Mouse (Mus musculus) stomach, embryonic 16.5 days (tissue): Measurements from ENCODE around the gene Gpr179. TPM values are rescaled to one million over a fixed set of nuclear protein-coding genes. Genes with fewer than 3 reads are reported as not detected.
A peak's percentile ranks its signal among the peaks of the same experiment; 100 is the strongest.

Experiments used
- ATAC-seq: fragments of 200-750 bp; cut with Nextera tagmentation; 2 replicates; pipeline ENCODE4 v1.8.0; 2017; ENCODE audit warnings: moderate number of reproducible peaks, moderate TSS enrichment; ENCODE audit not compliant: insufficient read depth, low FRiP score
- H3K27ac ChIP-seq: fragments of 300-500 bp; sonication (generic); 2 replicates; pipeline ENCODE4 v1.5.1; 2014; ENCODE audit warnings: low read length
- H3K27me3 ChIP-seq: fragments of 300-500 bp; sonication (generic); 2 replicates; pipeline ENCODE4 v1.6.1; 2014; ENCODE audit warnings: low read length, control low read depth, mixed read lengths; ENCODE audit not compliant: control insufficient read depth, insufficient read depth
- H3K36me3 ChIP-seq: fragments of 300-500 bp; sonication (generic); 2 replicates; pipeline ENCODE4 v1.6.1; 2014; ENCODE audit warnings: low read length; ENCODE audit not compliant: control insufficient read depth, insufficient read depth
- H3K4me1 ChIP-seq: fragments of 300-500 bp; sonication (generic); 2 replicates; pipeline ENCODE4 v1.6.1; 2014; ENCODE audit warnings: low read length, control low read depth, mixed read lengths; ENCODE audit not compliant: control insufficient read depth, insufficient read depth
- H3K4me2 ChIP-seq: fragments of 300-500 bp; sonication (generic); 2 replicates; pipeline ENCODE4 v1.6.1; 2014; ENCODE audit warnings: low read depth, low read length, mixed read lengths
- H3K4me3 ChIP-seq: fragments of 300-500 bp; sonication (generic); replicated peaks from 2 replicates; pipeline ENCODE4 v1.5.1; 2014; ENCODE audit warnings: mild to moderate bottlenecking, low read length
- H3K9ac ChIP-seq: fragments of 300-500 bp; sonication (generic); 2 replicates; pipeline ENCODE4 v1.6.1; 2014; ENCODE audit warnings: low read length
- H3K9me3 ChIP-seq: fragments of 300-500 bp; sonication (generic); replicated peaks from 2 replicates; pipeline ENCODE4 v1.6.1; 2016; ENCODE audit warnings: low read length, control low read depth; ENCODE audit not compliant: control insufficient read depth
- WGBS: fragments of 180-500 bp; shearing (Covaris S2); extraction: QIAGEN DNeasy Blood & Tissue Kit; methylation state at CpG from one replicate; pipeline ENCODE4 v1.1.7; 2014; 5-methylcytosine and 5-hydroxymethylcytosine counted together
- polyA plus RNA-seq: library from polyadenylated mRNA; unstranded; fragments of >200 nt; fragmentation: Nextera tagmentation; extraction: Ambion mirVana; gene quantifications from 2 replicates; pipeline ENCODE4 v1.2.1, GENCODE M21; 2015

Gene Gpr179
- polyA plus RNA-seq, 1 experiment from 2014 or later: 0.25 TPM

- WGBS: 52% methylated on average over 10 of the region's 10 CpGs
- Histone ChIP-seq H3K36me3 (no peaks in the 10 kb centered on the region), H3K27me3 (no peaks in the 10 kb centered on the region), H3K4me3 (no peak overlapping the region), H3K27ac (no peak overlapping the region), H3K9ac (no peak overlapping the region), H3K4me1 (peaks cover 16% of the 10 kb centered on the region), H3K4me2 (no peak overlapping the region), H3K9me3 (no peaks in the 10 kb centered on the region)
- ATAC-seq: no peak
Observed at GRCm38 (mm10) chr11:97345446-97345845, 6.4 kb downstream of the Gpr179 start.

- Histone ChIP-seq H3K4me3 (no peak overlapping the region), H3K9me3 (no peaks in the 10 kb centered on the region), H3K27ac (no peak overlapping the region), H3K27me3 (no peaks in the 10 kb centered on the region), H3K4me1 (peaks cover 12% of the 10 kb centered on the region), H3K36me3 (no peaks in the 10 kb centered on the region), H3K4me2 (0 out of 2 replicates have a peak overlapping the region, but pooled peaks have one; percentile 19), H3K9ac (peak overlapping the region; percentile 36; the same call in 1 of the 2 replicates)
- WGBS: 22% methylated on average over 17 of the region's 17 CpGs
- peak; percentile 42; the same call in 1 of the 2 replicates for ATAC-seq
Observed at GRCm38 (mm10) chr11:97343619-97344018, 8.3 kb downstream of the Gpr179 start.

- Histone ChIP-seq H3K27me3 (no peaks in the 10 kb centered on the region), H3K4me2 (no peak overlapping the region), H3K27ac (no peak overlapping the region), H3K9ac (no peak overlapping the region), H3K4me1 (peaks cover 17% of the 10 kb centered on the region), H3K4me3 (no peak overlapping the region), H3K9me3 (no peaks in the 10 kb centered on the region), H3K36me3 (no peaks in the 10 kb centered on the region)
- ATAC-seq: no peak
- 31% methylated on average over 8 of the region's 8 CpGs for WGBS
Observed at GRCm38 (mm10) chr11:97343175-97343574, 8.7 kb downstream of the Gpr179 start.

DNA sequence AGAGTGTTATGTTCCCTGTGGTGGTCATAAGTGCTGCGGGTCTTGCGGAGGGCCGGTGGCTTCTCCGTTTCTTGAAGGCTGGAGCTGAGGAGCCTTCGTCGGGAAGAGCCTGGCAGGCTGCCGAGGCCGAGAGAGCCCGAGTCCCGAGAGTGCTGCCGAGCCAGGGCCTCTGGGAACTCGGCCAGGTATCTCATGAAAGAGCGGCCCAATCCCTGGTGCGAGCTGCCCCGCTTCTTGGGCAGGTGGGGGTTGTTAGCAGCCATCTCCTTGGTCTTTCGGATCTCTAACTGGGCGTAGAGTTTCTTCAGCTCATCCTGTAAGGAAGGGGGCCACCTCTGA lies 12.9 kb downstream of the Gpr179 start:
- Histone ChIP-seq H3K9me3 (no peaks in the 10 kb centered on the region), H3K4me3 (peak overlapping the region; percentile 2; the same call in 1 of the 2 replicates)
- ATAC-seq: peak; percentile 42; the same call in 1 of the 2 replicates

GRCm38 (mm10) chr11:97338302-97338976 lies 13.4 kb downstream of the Gpr179 start:
- Histone ChIP-seq H3K27me3 (no peaks in the 10 kb centered on the region), H3K27ac (peak overlapping the region; percentile 83), H3K4me3 (peak overlapping the region; percentile 2; the same call in 1 of the 2 replicates), H3K9ac (peak overlapping the region; percentile 41; the same call in 1 of the 2 replicates), H3K4me1 (peaks cover 17% of the 10 kb centered on the region), H3K4me2 (peak overlapping the region; percentile 34), H3K9me3 (no peaks in the 10 kb centered on the region), H3K36me3 (no peaks in the 10 kb centered on the region)
- WGBS: 32% methylated on average over 21 of the region's 21 CpGs
- ATAC-seq: peak; percentile 83; the same call in 1 of the 2 replicates

More for the DNA sequence above, 12.9 kb downstream of the Gpr179 start:
- Histone ChIP-seq H3K36me3 (no peaks in the 10 kb centered on the region), H3K27me3 (no peaks in the 10 kb centered on the region), H3K27ac (peak overlapping the region; percentile 83), H3K4me1 (peaks cover 21% of the 10 kb centered on the region), H3K4me2 (peak overlapping the region; percentile 34), H3K9ac (peak overlapping the region; percentile 41; the same call in 1 of the 2 replicates)
- 27% methylated on average over 17 of the region's 17 CpGs for WGBS

DNA sequence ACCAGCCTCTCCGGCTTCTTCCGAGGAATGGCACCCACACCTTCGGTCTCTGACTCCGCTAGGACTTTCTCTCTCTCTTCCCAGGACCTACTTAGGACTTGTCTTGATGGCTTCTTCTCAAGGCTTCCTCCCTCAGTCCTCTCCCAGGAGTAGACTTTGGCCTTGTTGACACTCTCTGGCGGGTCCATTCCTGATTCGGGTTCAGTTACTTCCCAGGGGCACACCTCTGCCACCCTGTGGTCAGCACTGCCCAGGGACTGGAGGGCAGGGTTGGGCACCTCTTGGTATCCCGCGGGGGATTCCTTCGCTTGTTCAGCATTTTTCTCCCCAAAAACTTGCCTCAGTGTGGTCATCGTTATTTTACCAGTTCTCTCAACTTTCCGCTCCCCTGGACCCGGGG lies 14.5 kb downstream of the Gpr179 start:
- no peak overlapping the region for H3K27ac ChIP-seq
- ATAC-seq: no peak
- no peaks in the 10 kb centered on the region for H3K36me3 ChIP-seq
- H3K4me2 ChIP-seq: no peak overlapping the region
- no peaks in the 10 kb centered on the region for H3K9me3 ChIP-seq
- H3K27me3 ChIP-seq: no peaks in the 10 kb centered on the region
- H3K4me1 ChIP-seq: peaks cover 21% of the 10 kb centered on the region; the same call in 1 of the 2 replicates
- H3K4me3 ChIP-seq: no peak overlapping the region
- 78% methylated on average over 12 of the region's 12 CpGs for WGBS
- H3K9ac ChIP-seq: no peak overlapping the region

GRCm38 (mm10) chr11:97336751-97337345 lies 15.0 kb downstream of the Gpr179 start:
- 63% methylated on average over 14 of the region's 14 CpGs for WGBS

GRCm38 (mm10) chr11:97336238-97336637 lies 15.6 kb downstream of the Gpr179 start:
- ATAC-seq: no peak
- H3K36me3 ChIP-seq: no peaks in the 10 kb centered on the region
- H3K9ac ChIP-seq: no peak overlapping the region
- no peaks in the 10 kb centered on the region for H3K27me3 ChIP-seq
- H3K27ac ChIP-seq: no peak overlapping the region
- WGBS: 49% methylated on average over 6 of the region's 6 CpGs
- no peaks in the 10 kb centered on the region for H3K9me3 ChIP-seq
- H3K4me1 ChIP-seq: peaks cover 21% of the 10 kb centered on the region; the same call in 1 of the 2 replicates
- no peak overlapping the region for H3K4me2 ChIP-seq
- H3K4me3 ChIP-seq: no peak overlapping the region

More at GRCm38 (mm10) chr11:97336751-97337345, 15.0 kb downstream of the Gpr179 start:
- Histone ChIP-seq H3K9me3 (no peaks in the 10 kb centered on the region), H3K4me1 (peaks cover 21% of the 10 kb centered on the region; the same call in 1 of the 2 replicates), H3K9ac (no peak overlapping the region), H3K4me2 (no peak overlapping the region), H3K27me3 (no peaks in the 10 kb centered on the region), H3K36me3 (no peaks in the 10 kb centered on the region), H3K4me3 (no peak overlapping the region), H3K27ac (no peak overlapping the region)
- no peak for ATAC-seq

- WGBS: 72% methylated on average over 9 of the region's 9 CpGs
- no peak overlapping the region for H3K4me3 ChIP-seq
- H3K9me3 ChIP-seq: no peaks in the 10 kb centered on the region
- H3K9ac ChIP-seq: no peak overlapping the region
- H3K4me1 ChIP-seq: peaks cover 21% of the 10 kb centered on the region; the same call in 1 of the 2 replicates
- no peak overlapping the region for H3K27ac ChIP-seq
- H3K4me2 ChIP-seq: no peak overlapping the region
- H3K36me3 ChIP-seq: 0 out of 2 replicates have a peak, but pooled peaks cover 3% of the 10 kb centered on the region
- H3K27me3 ChIP-seq: no peaks in the 10 kb centered on the region
- no peak for ATAC-seq
Observed at GRCm38 (mm10) chr11:97334400-97334799, 17.5 kb downstream of the Gpr179 start.
